Mouse (Mus musculus) thymus, postnatal 25 days (tissue): Measurements from ENCODE around the gene Hspa1l.
"Not testable (repeated sequence)": the region's sequence is repeated elsewhere in the genome, so short reads cannot be mapped to it uniquely, and the experiment has no call there.

Source experiments
- DNase-seq: peaks from one replicate; pipeline ENCODE4 v3.0.0; 2022

The Hspa1l gene

DNA sequence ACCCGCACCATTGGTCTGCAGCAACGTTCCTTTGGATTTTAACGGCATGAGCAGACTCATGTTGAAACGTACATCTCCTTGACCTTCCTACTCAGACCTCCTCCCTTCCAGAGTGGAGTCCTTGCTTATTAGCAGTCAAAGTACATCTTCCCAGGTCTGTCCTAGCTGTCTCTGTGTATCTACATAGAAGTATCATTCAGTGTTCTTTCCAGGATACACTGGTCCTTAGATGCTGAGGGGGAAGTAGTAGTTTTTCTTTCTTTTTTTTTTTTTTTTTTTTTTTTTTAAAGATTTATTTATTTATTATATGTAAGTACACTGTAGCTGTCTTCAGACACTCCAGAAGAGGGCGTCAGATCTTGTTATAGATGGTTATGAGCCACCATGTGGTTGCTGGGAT, 33.4 kb downstream of the Hspa1l start:
- not testable (repeated sequence) for DNase-seq

DNA sequence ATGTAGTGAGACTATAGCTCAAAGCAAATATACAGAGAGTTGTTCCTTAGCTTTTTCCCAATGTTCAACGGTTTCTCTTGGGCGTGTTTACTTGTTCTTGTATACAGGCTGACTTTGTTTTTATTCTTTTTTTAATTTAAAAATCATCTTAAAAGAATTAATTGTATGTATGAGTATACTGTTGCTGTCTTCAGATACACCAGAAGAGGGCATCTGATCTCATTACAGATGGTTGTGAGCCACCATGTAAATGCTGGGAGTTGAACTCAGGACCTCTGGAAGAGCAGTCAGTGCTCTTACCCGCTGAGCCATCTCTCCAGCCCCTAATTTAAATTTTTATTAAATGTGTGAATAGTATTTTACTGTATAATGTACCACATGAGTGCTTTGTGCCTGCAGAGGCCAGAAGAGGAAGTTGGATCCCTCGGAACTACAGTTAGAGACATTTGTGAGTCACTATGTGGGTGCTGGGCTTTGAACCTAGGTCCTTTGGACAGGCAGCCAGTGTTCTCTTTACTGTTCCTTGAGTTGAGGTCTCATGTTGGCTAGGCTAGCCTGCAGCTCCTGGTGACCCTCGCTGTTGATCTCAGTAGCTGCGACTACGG, 35.0 kb downstream of the Hspa1l start:
- DNase-seq: no peak

GRCm38 (mm10) chr17:35009586-35009985, 37.1 kb downstream of the Hspa1l start:
- DNase-seq: no peak

DNA sequence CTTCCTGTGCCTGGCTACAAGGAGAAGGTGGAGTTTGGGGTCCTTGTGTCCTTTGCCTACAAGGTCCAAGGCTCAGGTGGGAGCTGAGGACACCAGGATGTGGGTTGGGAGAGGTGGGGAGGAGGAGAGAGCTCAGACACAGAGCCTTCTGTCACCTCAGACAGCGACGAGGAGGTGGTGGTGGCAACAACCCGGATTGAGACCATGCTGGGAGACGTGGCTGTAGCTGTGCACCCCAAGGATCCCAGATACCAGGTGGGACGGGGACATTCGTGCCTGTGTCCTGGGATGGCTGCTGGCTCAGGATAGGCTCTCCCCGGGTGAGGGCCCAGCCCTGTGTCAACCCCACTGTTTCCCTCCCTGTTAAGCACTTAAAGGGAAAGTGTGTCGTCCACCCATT, 38.9 kb downstream of the Hspa1l start:
- DNase-seq: no peak

- no peak for DNase-seq
Observed at GRCm38 (mm10) chr17:35012430-35012829, 39.9 kb downstream of the Hspa1l start.

- no peak for DNase-seq
Observed at GRCm38 (mm10) chr17:35013221-35013620, 40.7 kb downstream of the Hspa1l start.

- DNase-seq: no peak
Observed at GRCm38 (mm10) chr17:35015296-35015695, 42.8 kb downstream of the Hspa1l start.

- DNase-seq: no peak
Observed at GRCm38 (mm10) chr17:35016376-35016775, 43.9 kb downstream of the Hspa1l start, which contains the start of gene Vwa7. Gene Vwa7 (plus strand): TSS chr17:35016579.

- DNase-seq: no peak
Observed at GRCm38 (mm10) chr17:35016791-35017705, 44.5 kb downstream of the Hspa1l start.

- DNase-seq: no peak
Observed at GRCm38 (mm10) chr17:35017706-35018030, 45.2 kb downstream of the Hspa1l start.

- DNase-seq: no peak
Observed at GRCm38 (mm10) chr17:35018171-35018570, 45.7 kb downstream of the Hspa1l start.

DNA sequence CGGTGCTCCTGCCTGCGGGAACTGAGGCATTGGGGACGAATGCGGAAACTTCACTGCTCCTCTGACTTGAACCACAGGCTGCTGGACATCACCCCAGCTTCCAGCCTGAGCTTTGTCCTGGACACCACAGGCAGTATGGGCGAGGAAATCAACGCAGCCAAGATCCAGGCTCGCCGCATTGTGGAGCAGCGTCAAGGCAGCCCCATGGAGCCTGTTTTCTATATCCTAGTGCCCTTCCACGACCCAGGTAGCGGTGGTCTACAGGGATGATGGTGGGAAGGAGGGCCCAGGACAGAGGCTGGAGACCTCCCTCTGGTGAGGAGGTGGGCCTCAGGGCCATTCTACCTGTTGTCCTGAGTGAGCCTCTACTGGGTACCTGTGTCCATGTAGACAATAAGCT, 47.4 kb downstream of the Hspa1l start:
- DNase-seq: no peak

DNA sequence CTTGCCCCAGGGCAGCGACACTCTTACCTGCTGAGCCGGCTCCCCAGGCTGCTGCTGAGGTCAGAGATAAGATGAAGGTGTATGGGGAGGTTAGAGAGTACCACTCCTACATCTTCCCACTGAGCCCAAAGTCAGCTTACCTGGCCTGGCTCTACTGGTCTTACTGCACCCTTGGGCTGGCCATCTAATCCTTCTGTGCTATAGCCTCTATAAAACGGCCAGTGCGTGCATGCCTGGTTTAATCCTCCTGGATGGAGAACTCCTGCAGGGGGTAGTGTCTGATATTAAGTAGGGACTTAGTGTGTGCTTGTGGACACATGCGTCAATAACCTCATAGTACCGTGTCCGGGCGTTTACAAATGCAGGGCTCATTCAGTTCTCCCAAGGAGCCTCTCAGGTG, 48.0 kb downstream of the Hspa1l start:
- DNase-seq: no peak

GRCm38 (mm10) chr17:35021163-35021808, 48.8 kb downstream of the Hspa1l start:
- peak; percentile 92 for DNase-seq

DNA sequence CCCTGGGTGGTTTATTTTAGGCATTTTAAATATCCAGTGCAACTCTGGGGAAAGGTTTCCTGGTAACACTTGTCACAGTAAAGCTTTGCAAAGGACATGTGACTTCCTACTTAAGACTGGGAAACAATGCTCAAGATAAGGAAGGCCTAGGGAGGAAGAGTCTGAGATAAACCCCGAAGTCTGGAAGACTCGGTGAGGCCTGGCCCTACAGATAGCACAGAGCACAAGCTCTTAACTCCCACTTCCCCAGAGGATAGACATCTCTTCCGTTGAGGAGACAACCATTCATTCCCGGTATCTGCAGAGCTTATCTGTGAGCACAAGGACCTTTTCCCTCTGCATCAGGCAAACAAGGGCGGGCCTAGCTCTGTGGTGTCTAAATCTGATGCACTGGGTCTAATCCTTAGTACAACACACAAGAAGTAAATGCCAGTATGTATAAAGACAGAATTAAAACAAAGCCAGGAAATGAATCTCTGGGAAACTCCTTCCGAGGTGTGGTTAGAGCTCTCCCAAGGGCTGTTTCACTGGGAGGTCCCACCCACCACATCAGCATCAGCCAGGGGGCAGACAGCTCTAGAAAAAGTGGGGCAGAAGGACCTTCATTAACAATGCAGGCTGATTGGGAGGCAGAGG, 49.5 kb downstream of the Hspa1l start:
- no peak for DNase-seq

- no peak for DNase-seq
Observed at GRCm38 (mm10) chr17:35022541-35023060, 50.1 kb downstream of the Hspa1l start.

DNA sequence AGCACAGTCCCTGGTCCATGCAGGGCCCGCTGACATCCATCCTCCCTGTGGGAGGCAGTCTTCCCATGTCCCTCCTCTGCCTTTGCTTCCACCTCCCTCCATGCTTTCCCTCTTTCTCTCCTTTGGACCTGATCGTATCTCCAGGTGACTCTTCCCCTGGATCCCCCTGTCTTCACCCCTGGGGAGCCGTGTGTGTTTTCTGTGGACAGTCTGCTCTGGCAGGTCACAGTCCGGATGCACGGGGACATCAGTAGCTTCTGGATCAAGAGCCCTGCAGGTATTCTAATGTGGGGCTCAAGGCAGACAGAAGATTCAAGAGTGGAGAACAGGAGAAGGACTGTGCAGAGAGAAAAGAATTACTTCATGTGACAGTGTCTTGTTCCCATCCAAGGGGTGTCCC, 50.7 kb downstream of the Hspa1l start:
- no peak for DNase-seq

DNA sequence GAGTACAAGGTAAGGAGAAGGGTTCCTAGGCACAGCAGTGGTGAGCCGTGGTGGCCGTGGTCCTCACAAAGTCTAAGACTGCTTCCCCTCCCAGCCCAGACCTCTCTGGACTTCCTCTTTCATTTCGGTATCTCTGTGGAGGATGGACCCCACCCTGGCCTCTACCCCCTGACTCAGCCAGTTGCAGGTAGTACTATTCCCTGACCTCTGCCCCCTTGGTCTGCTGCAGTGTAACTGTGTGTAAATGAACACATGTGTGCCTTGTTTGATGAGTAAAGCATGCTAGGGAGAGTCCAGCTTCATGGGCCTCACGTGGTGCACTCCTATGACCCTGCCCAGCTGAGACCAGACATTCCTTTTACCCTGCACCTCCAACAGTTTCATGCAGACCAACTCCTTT, 51.3 kb downstream of the Hspa1l start:
- DNase-seq: no peak

DNA sequence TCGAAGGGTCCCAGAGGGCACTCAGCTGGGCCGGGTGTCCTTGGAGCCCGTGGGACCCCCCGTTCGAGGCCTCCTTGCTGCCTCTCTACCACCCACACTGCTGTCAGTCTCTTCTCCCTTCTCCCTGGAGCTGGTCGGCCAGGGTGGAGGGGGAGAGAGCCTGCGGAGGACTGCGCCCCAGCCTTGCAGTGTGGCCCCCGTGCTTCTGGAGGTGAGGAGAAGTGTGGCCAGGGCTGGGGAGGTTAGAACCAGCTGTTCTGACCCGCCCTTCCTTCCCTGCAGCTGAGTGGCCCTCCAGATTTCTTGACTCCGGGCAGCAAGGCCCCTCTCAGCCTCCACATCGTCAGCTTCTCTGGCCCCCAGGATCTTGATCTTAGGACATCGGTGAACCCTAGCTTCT, 51.8 kb downstream of the Hspa1l start:
- DNase-seq: no peak

DNA sequence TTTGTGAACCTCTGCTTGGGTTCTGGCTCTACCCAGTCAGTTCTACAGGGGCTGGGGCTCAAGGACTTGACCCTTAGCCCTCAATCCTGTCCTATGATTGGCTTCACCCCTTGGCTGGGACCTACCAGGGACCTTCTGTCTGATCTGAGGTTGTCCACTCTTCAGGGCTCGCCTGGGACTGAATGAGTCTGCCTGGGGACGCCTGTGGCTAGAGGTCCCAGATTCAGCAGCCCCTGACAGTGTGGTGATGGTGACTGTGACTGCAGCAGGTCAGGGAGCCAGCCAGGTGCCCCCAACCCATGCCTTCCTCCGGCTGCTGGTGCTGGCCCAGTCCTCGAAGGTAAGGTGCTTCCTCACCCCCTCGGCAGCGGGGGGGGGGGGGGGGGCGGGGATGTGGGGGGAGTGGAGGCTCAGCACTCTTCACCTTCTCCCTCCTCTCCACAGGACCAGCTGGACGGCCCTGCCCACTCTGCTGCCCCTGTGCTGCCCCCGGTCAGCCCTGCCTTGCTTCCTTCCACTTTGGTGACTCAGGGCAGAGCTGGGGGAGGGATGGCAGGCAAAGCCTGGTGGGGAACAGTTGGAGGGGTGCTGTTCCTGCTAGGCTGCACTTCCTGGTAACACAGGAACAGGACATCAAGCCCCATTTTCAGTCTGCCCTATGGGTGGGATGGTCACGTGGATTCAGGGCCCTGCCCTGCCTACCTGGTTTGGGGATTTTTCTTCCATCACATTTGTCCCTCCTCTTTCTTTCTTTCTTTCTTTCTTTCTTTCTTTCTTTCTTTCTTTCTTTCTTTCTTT, 52.4 kb downstream of the Hspa1l start:
- no peak for DNase-seq

- no peak for DNase-seq
Observed at GRCm38 (mm10) chr17:35026206-35026605, 53.7 kb downstream of the Hspa1l start.
